Mouse (Mus musculus) megakaryocyte, embryonic 14.5 days (primary cell): Measurements from ENCODE around the gene Wnk2.

Experiments
- FLI1 ChIP-seq: IDR thresholded peaks from 2 replicates; pipeline ENCODE4 v1.6.1; 2012; ENCODE audit warnings: low read length, inconsistent platforms, mixed read lengths
- GATA1 ChIP-seq: IDR thresholded peaks from 3 replicates; pipeline ENCODE4 v1.6.1; 2012; ENCODE audit warnings: mixed read lengths, low read length, inconsistent platforms, borderline replicate concordance

DNA sequence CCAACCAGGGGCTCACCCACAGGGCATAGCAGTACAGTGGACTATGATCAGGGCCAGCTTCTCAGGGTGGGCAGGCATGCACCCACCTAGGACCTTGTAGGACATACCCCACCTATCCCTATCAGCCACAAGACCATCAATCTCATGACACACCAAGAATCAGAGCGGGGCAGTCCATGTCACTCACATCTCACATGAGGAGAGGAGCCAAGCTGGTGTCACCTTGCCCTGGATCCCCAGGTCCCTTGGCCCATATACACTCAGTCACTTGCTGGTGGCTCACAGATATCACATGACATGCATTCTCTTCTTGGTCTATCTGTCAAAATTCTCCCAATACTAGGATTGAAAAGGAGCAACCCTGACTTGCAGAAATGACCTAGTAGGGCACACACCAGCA is 18.7 kb downstream of the Wnk2 start:
- TF ChIP-seq FLI1: no peak
- no peak for TF ChIP-seq GATA1
